Mouse (Mus musculus): ENCODE results near the gene Cpsf3. TPM values are rescaled to one million over a fixed set of nuclear protein-coding genes. Genes with fewer than 3 reads are reported as not detected.

Cpsf3 gene
- polyA plus RNA-seq, 1 experiment = 71.4 TPM

DNA sequence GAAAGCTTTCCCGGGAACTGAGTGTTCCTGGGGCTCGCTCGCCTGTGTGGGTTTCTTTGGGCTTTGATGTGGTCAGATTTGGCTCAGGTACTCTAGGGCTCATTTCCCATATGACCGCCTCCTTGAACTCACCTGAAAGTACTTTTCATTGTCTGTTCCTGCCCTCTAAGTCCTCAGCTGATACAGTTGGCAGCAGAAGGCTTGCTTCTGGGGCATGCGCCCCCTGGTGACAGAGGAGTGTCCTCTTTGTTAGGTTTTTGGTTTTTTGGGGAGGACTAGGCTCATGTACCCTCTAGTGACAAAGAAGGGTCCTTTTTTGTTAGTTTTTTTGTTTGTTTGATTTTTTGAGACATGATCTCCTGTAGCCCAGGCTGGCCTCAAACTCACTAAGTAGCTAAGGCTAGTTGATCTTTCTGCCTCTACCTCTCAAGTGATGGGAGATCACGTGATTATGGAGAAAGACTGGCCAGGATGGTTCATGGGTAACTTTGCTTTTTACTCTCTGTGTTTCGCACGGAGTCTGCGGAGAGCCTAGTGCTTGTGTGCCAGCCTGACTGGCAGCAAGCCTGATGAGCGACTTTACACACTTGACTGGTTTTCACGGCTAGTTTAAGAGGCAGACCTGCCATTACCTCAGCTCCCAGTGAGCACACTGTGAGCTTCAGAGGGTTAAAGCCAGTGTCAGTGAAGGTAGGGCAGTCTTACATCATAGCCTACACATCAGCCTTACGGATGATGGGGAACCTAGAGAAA, 33.1 kb downstream of the Cpsf3 start:
- peak; percentile 64 for TF ChIP-seq CTCF (IDR thresholded peaks at IDR 0.05; ENCODE audit: borderline replicate concordance, insufficient read depth, low read depth, low read length)
- TF ChIP-seq POLR2A (IDR thresholded peaks at IDR 0.05; ENCODE audit: borderline replicate concordance, insufficient read depth, low read length) = no peak
- peak; percentile 64 to 68 for DNase-seq
- Histone ChIP-seq H3K4me3 (replicated peaks; ENCODE audit: insufficient read depth, low read depth, low read length) (no peak overlapping the region), H3K27me3 (ENCODE audit: control insufficient read depth, insufficient read depth, low read length) (no peaks in the 10 kb centered on the region), H3K27ac (ENCODE audit: insufficient read depth, low read length) (no peak overlapping the region), H3K4me1 (ENCODE audit: control insufficient read depth, insufficient read depth, low read length) (no peaks in the 10 kb centered on the region)
- 44% methylated on average over 12 of the region's 12 CpGs for WGBS

DNA sequence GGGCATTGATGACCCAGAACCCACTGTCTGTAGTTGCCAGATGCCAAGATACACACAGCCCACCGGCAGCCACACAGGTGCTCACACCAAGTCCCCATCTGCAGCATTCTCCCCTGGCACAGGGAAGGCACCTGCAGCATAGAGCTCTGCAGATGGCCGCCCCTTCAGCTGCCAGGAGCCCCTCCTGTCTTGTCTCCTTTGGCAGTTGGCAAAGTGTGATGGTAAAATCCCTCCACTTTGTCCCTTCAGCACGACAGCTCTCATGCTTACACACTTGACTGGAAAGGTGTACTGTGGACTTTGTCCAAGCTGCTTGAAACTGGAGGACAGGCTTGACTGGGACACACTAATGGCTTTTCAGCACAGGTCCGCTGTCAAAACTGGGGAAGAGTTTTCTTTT, 35.1 kb downstream of the Cpsf3 start:
- 24% methylated on average over 4 of the region's 4 CpGs for WGBS
- peak; percentile 35 to 65 for DNase-seq
- no peak for TF ChIP-seq POLR2A (IDR thresholded peaks at IDR 0.05; ENCODE audit: borderline replicate concordance, insufficient read depth, low read length)
- TF ChIP-seq CTCF (IDR thresholded peaks at IDR 0.05; ENCODE audit: borderline replicate concordance, insufficient read depth, low read depth, low read length) = no peak
- H3K27ac ChIP-seq (ENCODE audit: insufficient read depth, low read length) = no peak overlapping the region
- no peak overlapping the region for H3K4me3 ChIP-seq (replicated peaks; ENCODE audit: insufficient read depth, low read depth, low read length)
- H3K27me3 ChIP-seq (ENCODE audit: control insufficient read depth, insufficient read depth, low read length) = no peaks in the 10 kb centered on the region
- H3K4me1 ChIP-seq (ENCODE audit: control insufficient read depth, insufficient read depth, low read length) = no peaks in the 10 kb centered on the region

DNA sequence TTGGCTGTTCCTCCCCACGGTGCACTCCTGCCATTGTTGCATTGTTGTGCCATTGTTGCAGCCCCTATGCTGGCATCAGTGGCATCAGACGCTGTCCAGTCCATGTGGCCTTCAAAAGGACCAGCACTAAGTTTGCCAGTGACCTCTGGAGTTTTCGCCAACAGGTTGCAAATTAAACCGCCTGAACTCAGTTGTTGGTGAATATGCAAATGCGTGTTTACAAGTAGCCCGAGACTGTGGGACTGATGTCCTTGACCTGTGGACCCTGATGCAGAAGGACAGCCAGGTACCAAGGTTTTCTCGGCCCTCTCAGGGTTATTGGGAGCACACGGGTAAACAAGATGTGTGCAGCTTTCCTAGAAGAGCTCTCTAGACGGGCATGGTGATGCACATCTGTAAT, 36.0 kb downstream of the Cpsf3 start:
- TF ChIP-seq POLR2A (IDR thresholded peaks at IDR 0.05; ENCODE audit: borderline replicate concordance, insufficient read depth, low read length) (no peak), CTCF (IDR thresholded peaks at IDR 0.05; ENCODE audit: borderline replicate concordance, insufficient read depth, low read depth, low read length) (no peak)
- Histone ChIP-seq H3K4me1 (ENCODE audit: control insufficient read depth, insufficient read depth, low read length) (no peaks in the 10 kb centered on the region), H3K27me3 (ENCODE audit: control insufficient read depth, insufficient read depth, low read length) (no peaks in the 10 kb centered on the region), H3K27ac (ENCODE audit: insufficient read depth, low read length) (no peak overlapping the region), H3K4me3 (replicated peaks; ENCODE audit: insufficient read depth, low read depth, low read length) (no peak overlapping the region)
- no peak for DNase-seq
- 85% methylated on average over 9 of the region's 9 CpGs for WGBS

DNA sequence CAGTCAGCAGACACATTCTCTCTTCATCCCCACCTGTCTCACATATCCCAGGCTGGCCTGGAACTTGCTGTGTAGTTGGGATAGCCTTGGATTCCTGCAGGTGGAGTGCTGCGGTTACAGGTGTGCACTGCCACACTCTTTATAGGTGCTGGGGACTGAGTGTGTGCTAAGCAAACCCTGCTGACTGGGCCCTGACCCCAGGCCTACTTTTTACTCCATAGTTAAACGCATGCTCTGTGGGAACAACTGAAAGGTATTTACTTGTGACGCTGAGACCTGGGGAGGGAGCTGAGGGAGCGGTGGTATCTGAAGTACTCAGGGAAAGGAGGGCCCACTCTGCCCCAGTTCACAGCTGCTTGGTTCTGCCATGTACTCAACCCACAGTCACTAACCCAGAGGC, 37.1 kb downstream of the Cpsf3 start:
- DNase-seq = no peak
- Histone ChIP-seq H3K4me1 (ENCODE audit: control insufficient read depth, insufficient read depth, low read length) (no peaks in the 10 kb centered on the region), H3K27ac (ENCODE audit: insufficient read depth, low read length) (no peak overlapping the region), H3K27me3 (ENCODE audit: control insufficient read depth, insufficient read depth, low read length) (no peaks in the 10 kb centered on the region), H3K4me3 (replicated peaks; ENCODE audit: insufficient read depth, low read depth, low read length) (no peak overlapping the region)
- TF ChIP-seq CTCF (IDR thresholded peaks at IDR 0.05; ENCODE audit: borderline replicate concordance, insufficient read depth, low read depth, low read length) (no peak), POLR2A (IDR thresholded peaks at IDR 0.05; ENCODE audit: borderline replicate concordance, insufficient read depth, low read length) (no peak)
- 94% methylated on average over 4 of the region's 4 CpGs for WGBS

DNA sequence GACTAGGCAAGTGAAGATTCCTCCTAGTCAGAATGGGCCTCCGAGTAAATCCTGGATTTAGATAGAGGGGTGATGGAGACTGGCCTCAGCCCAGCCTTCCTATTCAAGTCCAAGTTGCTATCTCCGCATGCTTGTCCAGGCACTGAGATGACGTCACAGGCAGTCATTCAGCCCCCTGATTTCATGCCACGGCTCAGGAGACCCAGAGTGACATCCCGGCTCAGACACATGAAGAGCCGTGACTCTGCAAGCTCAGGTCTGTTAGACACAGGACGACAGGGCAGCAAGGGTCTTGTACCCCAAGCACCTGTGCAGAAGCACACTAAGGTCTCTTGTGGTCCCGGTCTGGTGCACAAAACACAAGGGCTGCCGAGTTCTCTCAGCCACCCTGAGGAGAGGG, 37.7 kb downstream of the Cpsf3 start:
- no peaks in the 10 kb centered on the region for H3K4me1 ChIP-seq (ENCODE audit: control insufficient read depth, insufficient read depth, low read length)
- TF ChIP-seq POLR2A (IDR thresholded peaks at IDR 0.05; ENCODE audit: borderline replicate concordance, insufficient read depth, low read length) = no peak
- no peak for DNase-seq
- 74% methylated on average over 9 of the region's 9 CpGs for WGBS
- H3K4me3 ChIP-seq (replicated peaks; ENCODE audit: insufficient read depth, low read depth, low read length) = no peak overlapping the region
- no peaks in the 10 kb centered on the region for H3K27me3 ChIP-seq (ENCODE audit: control insufficient read depth, insufficient read depth, low read length)
- H3K27ac ChIP-seq (ENCODE audit: insufficient read depth, low read length) = no peak overlapping the region

DNA sequence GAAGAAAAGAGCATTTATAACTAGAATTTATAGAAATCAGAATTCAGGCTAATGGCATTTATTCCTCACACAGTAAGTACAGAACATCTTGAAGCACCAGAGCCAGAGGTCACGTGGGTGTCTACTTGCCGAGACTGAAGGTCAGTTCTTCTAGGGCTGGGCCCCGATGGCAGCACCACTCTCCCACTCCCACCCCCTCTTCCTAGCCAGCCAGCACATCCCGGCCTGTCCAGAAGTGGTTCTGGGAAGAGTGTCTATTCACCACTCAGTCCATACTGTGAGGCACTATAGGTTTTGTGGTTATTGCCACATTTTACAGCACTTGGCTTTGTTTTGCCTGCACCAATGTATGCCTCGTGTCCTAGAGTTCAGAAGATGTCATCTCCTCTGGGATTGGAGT, 38.9 kb downstream of the Cpsf3 start:
- no peak for DNase-seq
- H3K27ac ChIP-seq (ENCODE audit: insufficient read depth, low read length) = no peak overlapping the region
- no peak for TF ChIP-seq POLR2A (IDR thresholded peaks at IDR 0.05; ENCODE audit: borderline replicate concordance, insufficient read depth, low read length)
- no peak for TF ChIP-seq CTCF (IDR thresholded peaks at IDR 0.05; ENCODE audit: borderline replicate concordance, insufficient read depth, low read depth, low read length)
- H3K27me3 ChIP-seq (ENCODE audit: control insufficient read depth, insufficient read depth, low read length) = no peaks in the 10 kb centered on the region
- WGBS = 77% methylated on average over 5 of the region's 5 CpGs
- no peak overlapping the region for H3K4me3 ChIP-seq (replicated peaks; ENCODE audit: insufficient read depth, low read depth, low read length)
- no peaks in the 10 kb centered on the region for H3K4me1 ChIP-seq (ENCODE audit: control insufficient read depth, insufficient read depth, low read length)

DNA sequence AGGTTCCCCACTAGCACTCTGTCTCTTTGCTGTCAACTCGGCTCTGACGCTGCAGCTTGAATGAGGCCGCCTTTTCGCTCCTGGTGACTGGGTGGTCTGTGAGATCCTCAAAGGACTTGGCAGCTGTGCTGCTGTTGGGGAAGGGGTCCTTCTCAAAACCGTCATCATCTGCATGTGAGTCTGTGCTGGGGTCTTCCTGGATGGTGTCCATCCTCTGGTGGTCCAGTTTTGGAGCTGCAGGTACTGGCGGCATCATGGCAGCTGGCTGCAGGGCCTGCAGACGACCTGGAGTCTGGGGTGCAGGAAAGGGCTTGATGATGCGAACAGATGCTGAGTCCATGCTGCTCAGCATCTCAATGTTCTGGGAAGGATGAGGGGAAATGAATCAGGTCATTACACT, 40.1 kb downstream of the Cpsf3 start:
- no peaks in the 10 kb centered on the region for H3K27me3 ChIP-seq (ENCODE audit: control insufficient read depth, insufficient read depth, low read length)
- no peak overlapping the region for H3K27ac ChIP-seq (ENCODE audit: insufficient read depth, low read length)
- no peak for DNase-seq
- WGBS = 78% methylated on average over 8 of the region's 8 CpGs
- no peaks in the 10 kb centered on the region for H3K4me1 ChIP-seq (ENCODE audit: control insufficient read depth, insufficient read depth, low read length)
- TF ChIP-seq POLR2A (IDR thresholded peaks at IDR 0.05; ENCODE audit: borderline replicate concordance, insufficient read depth, low read length) (no peak), CTCF (IDR thresholded peaks at IDR 0.05; ENCODE audit: borderline replicate concordance, insufficient read depth, low read depth, low read length) (no peak)
- H3K4me3 ChIP-seq (replicated peaks; ENCODE audit: insufficient read depth, low read depth, low read length) = no peak overlapping the region

DNA sequence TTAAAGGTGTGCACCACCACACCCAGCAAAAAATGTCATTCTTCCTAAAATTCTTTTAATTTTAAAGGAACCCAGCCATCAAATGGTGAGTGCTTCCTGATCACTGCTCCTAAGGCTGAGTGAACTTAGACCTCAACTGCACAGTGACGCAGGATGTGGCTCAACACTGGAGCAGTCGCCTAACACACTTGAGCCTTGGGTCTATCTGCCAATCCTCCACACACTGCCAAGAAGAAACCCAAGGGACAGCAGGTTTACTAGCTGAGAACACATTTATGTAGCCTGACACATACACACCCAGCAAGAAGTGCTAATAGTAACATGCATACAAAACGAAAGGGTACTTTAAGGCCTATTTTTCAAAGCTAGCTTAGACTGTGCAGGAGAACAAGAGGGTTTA, 41.1 kb downstream of the Cpsf3 start:
- DNase-seq = no peak
- no peak overlapping the region for H3K27ac ChIP-seq (ENCODE audit: insufficient read depth, low read length)
- TF ChIP-seq CTCF (IDR thresholded peaks at IDR 0.05; ENCODE audit: borderline replicate concordance, insufficient read depth, low read depth, low read length) = no peak
- TF ChIP-seq POLR2A (IDR thresholded peaks at IDR 0.05; ENCODE audit: borderline replicate concordance, insufficient read depth, low read length) = no peak
- H3K4me1 ChIP-seq (ENCODE audit: control insufficient read depth, insufficient read depth, low read length) = no peaks in the 10 kb centered on the region
- no peaks in the 10 kb centered on the region for H3K27me3 ChIP-seq (ENCODE audit: control insufficient read depth, insufficient read depth, low read length)
- WGBS = 58% methylated on average over 3 of the region's 3 CpGs
- H3K4me3 ChIP-seq (replicated peaks; ENCODE audit: insufficient read depth, low read depth, low read length) = no peak overlapping the region
